Mouse (Mus musculus) frontal cortex, adult 2 months (tissue): Measurements from ENCODE around the gene Slc4a8. TPM values are rescaled to one million over a fixed set of nuclear protein-coding genes. Genes with fewer than 3 reads are reported as not detected.
"Not testable (repeated sequence)": the region's sequence is repeated elsewhere in the genome, so short reads cannot be mapped to it uniquely, and the experiment has no call there.

Experiments
- DNase-seq, 2 experiments: peaks; one replicate each; pipeline ENCODE4 v3.0.0; 2022; ENCODE audit warnings: low spot score in 1 of 2; ENCODE audit errors: extremely low spot score in 1 of 2
- polyA plus RNA-seq: library from polyadenylated mRNA; depleted of rRNA; stranded (reverse); fragments of >200 nt; gene quantifications from 2 replicates; pipeline ENCODE4 v1.2.3, GENCODE M21; 2012

Slc4a8 gene
- polyA plus RNA-seq, 1 experiment = 35.4 TPM

- DNase-seq = not testable (repeated sequence)
Measured at GRCm38 (mm10) chr15:100769023-100769422, 7.5 kb downstream of the Slc4a8 start.

- no peak for DNase-seq
Measured at GRCm38 (mm10) chr15:100770338-100770737, 8.8 kb downstream of the Slc4a8 start.

GRCm38 (mm10) chr15:100772685-100773084, 11.1 kb downstream of the Slc4a8 start:
- no peak for DNase-seq

- DNase-seq = not testable (repeated sequence)
Measured at GRCm38 (mm10) chr15:100773859-100774258, 12.3 kb downstream of the Slc4a8 start.

GRCm38 (mm10) chr15:100775189-100776166, 13.9 kb downstream of the Slc4a8 start:
- DNase-seq = no peak

GRCm38 (mm10) chr15:100776424-100776823, 14.9 kb downstream of the Slc4a8 start:
- DNase-seq = no peak

GRCm38 (mm10) chr15:100777020-100778016, 15.8 kb downstream of the Slc4a8 start:
- DNase-seq = peak in 1 of 2 experiments; percentile 77

GRCm38 (mm10) chr15:100779896-100780295, 18.3 kb downstream of the Slc4a8 start:
- DNase-seq = peak in 1 of 2 experiments; percentile 61

GRCm38 (mm10) chr15:100783244-100783987, 21.9 kb downstream of the Slc4a8 start:
- no peak for DNase-seq

- no peak for DNase-seq
Measured at GRCm38 (mm10) chr15:100790219-100790618, 28.7 kb downstream of the Slc4a8 start.

- no peak for DNase-seq
Measured at GRCm38 (mm10) chr15:100792324-100792723, 30.8 kb downstream of the Slc4a8 start.

- DNase-seq = no peak
Measured at GRCm38 (mm10) chr15:100800914-100801313, 39.4 kb downstream of the Slc4a8 start.

GRCm38 (mm10) chr15:100808062-100808461, 46.5 kb downstream of the Slc4a8 start:
- no peak for DNase-seq

GRCm38 (mm10) chr15:100808484-100808883, 46.9 kb downstream of the Slc4a8 start:
- no peak for DNase-seq

GRCm38 (mm10) chr15:100810243-100810642, 48.7 kb downstream of the Slc4a8 start:
- no peak for DNase-seq

- no peak for DNase-seq
Measured at GRCm38 (mm10) chr15:100813501-100813900, 52.0 kb downstream of the Slc4a8 start.

GRCm38 (mm10) chr15:100814066-100814465, 52.5 kb downstream of the Slc4a8 start:
- DNase-seq = no peak

GRCm38 (mm10) chr15:100815310-100815709, 53.8 kb downstream of the Slc4a8 start:
- DNase-seq = peak in 1 of 2 experiments; percentile 58

- no peak for DNase-seq
Measured at GRCm38 (mm10) chr15:100818860-100819259, 57.3 kb downstream of the Slc4a8 start.

- no peak for DNase-seq
Measured at GRCm38 (mm10) chr15:100821824-100822223, 60.3 kb downstream of the Slc4a8 start.
